Mouse (Mus musculus) embryonic facial prominence, embryonic 11.5 days (tissue): ENCODE data around the gene Lpin1. TPM values are rescaled to one million over a fixed set of nuclear protein-coding genes. Genes with fewer than 3 reads are reported as not detected.

ENCODE experiments used
- ATAC-seq: fragments of 200-750 bp; cut with Nextera tagmentation; replicated peaks from 2 replicates; pipeline ENCODE4 v1.8.0; 2017; ENCODE audit warnings: low read depth; ENCODE audit not compliant: insufficient number of reproducible peaks, low FRiP score, low TSS enrichment
- DNase-seq: peaks from one replicate; pipeline ENCODE4 v3.0.0-alpha.2; 2015; ENCODE audit warnings: low spot score
- H3K27ac ChIP-seq: fragments of 300-500 bp; sonication (generic); replicated peaks from 2 replicates; pipeline ENCODE4 v1.5.1; 2014; ENCODE audit warnings: mild to moderate bottlenecking, low read depth, low read length, control low read depth
- H3K27me3 ChIP-seq: fragments of 300-500 bp; sonication (generic); 2 replicates; pipeline ENCODE4 v1.6.1; 2014; ENCODE audit warnings: mild to moderate bottlenecking, low read length, moderate library complexity, mixed read lengths; ENCODE audit not compliant: control insufficient read depth, insufficient read depth
- H3K36me3 ChIP-seq: fragments of 300-500 bp; sonication (generic); replicated peaks from 2 replicates; pipeline ENCODE4 v1.6.1; 2014; ENCODE audit warnings: low read depth, mild to moderate bottlenecking, low read length, moderate library complexity, mixed read lengths; ENCODE audit not compliant: control insufficient read depth, insufficient read depth
- H3K4me1 ChIP-seq: fragments of 300-500 bp; sonication (generic); 2 replicates; pipeline ENCODE4 v1.6.1; 2014; ENCODE audit warnings: low read length, mixed read lengths; ENCODE audit not compliant: control insufficient read depth, insufficient read depth
- H3K4me2 ChIP-seq: fragments of 300-500 bp; sonication (generic); 2 replicates; pipeline ENCODE4 v1.6.1; 2014; ENCODE audit warnings: low read depth, mild to moderate bottlenecking, control low read depth, low read length, moderate library complexity
- H3K4me3 ChIP-seq: fragments of 300-500 bp; sonication (generic); 2 replicates; pipeline ENCODE4 v1.5.1; 2014; ENCODE audit warnings: low read depth, low read length, control low read depth
- H3K9ac ChIP-seq: fragments of 300-500 bp; sonication (generic); replicated peaks from 2 replicates; pipeline ENCODE4 v1.6.1; 2014; ENCODE audit warnings: mild to moderate bottlenecking, control low read depth, low read length
- H3K9me3 ChIP-seq: fragments of 300-500 bp; sonication (generic); replicated peaks from 2 replicates; pipeline ENCODE4 v1.6.1; 2016; ENCODE audit warnings: mild to moderate bottlenecking, low read length, inconsistent platforms, mixed read lengths; ENCODE audit not compliant: control insufficient read depth
- WGBS: fragments of 180-500 bp; shearing (Covaris S2); extraction: QIAGEN DNeasy Blood & Tissue Kit; methylation state at CpG from one replicate; pipeline ENCODE4 v1.1.7; 2014; 5-methylcytosine and 5-hydroxymethylcytosine counted together
- polyA plus RNA-seq: library from polyadenylated mRNA; unstranded; fragments of >200 nt; fragmentation: Nextera tagmentation; extraction: Ambion mirVana; gene quantifications from 2 replicates; pipeline ENCODE4 v1.2.1, GENCODE M21; 2014

Lpin1 gene
- polyA plus RNA-seq, 1 experiment from 2014 or later: 6.9 TPM

DNA sequence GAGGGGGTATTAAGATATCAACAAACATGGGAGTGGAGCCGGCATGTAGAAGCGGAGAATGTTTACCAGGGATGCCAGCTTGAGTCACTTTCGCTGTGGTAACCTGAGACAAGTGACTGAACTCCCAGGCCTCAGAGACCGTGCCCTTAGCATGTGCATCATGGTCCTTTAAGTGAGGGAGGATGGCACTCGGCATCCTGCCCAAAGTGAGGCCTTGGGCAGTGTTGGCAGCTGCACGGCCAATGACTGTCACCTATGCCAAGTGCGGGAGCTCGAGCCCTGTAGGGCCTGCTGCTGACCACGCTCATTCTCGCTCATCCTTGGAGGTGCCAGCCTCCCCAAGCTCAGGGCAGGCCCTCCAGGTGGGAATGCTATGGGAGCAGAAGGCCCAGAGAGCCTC, 48.1 kb downstream of the Lpin1 start:
- H3K36me3 ChIP-seq: no peaks in the 10 kb centered on the region; the same call in 1 of the 2 replicates

DNA sequence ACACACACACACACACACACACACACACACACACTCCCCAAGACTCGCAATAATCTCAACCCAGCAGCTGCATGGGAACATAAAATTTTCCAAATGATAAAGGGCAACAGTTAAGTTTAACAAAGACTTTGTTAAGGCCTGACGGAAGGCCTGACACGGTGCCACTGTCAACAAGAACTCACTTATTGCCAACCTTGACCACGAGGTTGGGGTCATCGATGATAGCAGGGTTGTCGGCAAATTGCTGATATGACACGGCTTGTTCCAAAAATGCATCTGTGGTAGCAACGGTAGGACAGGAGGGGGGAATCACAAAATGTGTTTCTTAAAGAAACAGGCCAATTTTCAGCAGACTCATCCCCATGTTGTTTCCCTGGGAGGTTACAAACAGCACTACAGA, 48.6 kb downstream of the Lpin1 start:
- Histone ChIP-seq H3K9me3 (no peaks in the 10 kb centered on the region), H3K4me3 (no peak overlapping the region), H3K27ac (no peak overlapping the region), H3K36me3 (no peaks in the 10 kb centered on the region; the same call in 1 of the 2 replicates), H3K4me1 (no peaks in the 10 kb centered on the region), H3K4me2 (no peak overlapping the region), H3K27me3 (no peaks in the 10 kb centered on the region), H3K9ac (no peak overlapping the region)
- no peak for ATAC-seq
- DNase-seq: no peak
- WGBS: 92% methylated on average over 8 of the region's 8 CpGs

More for the DNA sequence above, 48.1 kb downstream of the Lpin1 start:
- WGBS: 89% methylated on average over 10 of the region's 10 CpGs
- no peaks in the 10 kb centered on the region for H3K4me1 ChIP-seq
- H3K4me2 ChIP-seq: no peak overlapping the region
- no peak for DNase-seq
- ATAC-seq: no peak
- H3K27me3 ChIP-seq: no peaks in the 10 kb centered on the region
- no peak overlapping the region for H3K27ac ChIP-seq
- H3K9ac ChIP-seq: no peak overlapping the region
- H3K4me3 ChIP-seq: no peak overlapping the region
- no peaks in the 10 kb centered on the region for H3K9me3 ChIP-seq

DNA sequence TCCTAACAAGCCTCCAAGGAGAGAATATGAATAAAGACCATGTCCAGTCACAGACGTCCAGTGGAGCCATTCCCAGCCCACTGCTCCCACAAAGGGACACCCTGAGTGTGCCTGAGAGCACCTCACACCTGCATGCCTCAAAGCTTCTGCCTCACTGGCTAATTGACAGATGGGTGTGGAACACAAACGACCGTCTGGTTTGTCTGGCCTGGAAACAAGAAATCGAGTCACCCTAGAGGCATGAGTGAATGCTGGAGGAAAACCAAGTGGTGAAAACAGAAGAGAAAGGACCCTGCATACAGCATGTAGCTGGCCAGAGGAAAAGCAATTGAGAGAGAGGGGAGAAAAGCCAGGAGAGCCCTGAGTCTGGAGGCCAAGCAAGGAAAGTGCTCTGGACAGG, 53.5 kb downstream of the Lpin1 start:
- WGBS: 65% methylated on average over 4 of the region's 4 CpGs
- no peaks in the 10 kb centered on the region for H3K9me3 ChIP-seq
- H3K4me3 ChIP-seq: no peak overlapping the region
- no peak overlapping the region for H3K4me2 ChIP-seq
- H3K9ac ChIP-seq: no peak overlapping the region
- no peak overlapping the region for H3K27ac ChIP-seq
- H3K4me1 ChIP-seq: no peaks in the 10 kb centered on the region
- ATAC-seq (no peak), DNase-seq (no peak)
- no peaks in the 10 kb centered on the region for H3K27me3 ChIP-seq
- no peaks in the 10 kb centered on the region; the same call in 1 of the 2 replicates for H3K36me3 ChIP-seq

DNA sequence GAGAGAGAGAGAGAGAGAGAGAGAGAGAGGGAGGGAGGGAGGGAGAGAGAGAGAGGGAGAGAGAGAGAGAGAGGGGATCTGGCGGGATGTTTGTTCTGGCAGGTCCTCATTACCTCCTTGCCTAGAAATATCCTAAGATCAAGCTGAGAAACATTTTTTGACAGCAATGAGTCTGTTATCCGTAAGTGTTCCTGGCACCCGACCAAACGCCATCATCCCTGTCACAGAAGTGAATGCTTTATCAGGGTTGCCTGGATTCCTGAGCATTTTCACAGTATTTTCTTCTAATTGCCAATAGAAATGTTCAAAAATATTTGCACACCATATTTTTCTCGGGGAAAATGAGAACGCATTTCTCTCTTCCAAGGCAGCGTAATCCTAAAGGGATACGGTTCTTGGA, 56.6 kb downstream of the Lpin1 start:
- ATAC-seq: no peak
- 83% methylated on average over 8 of the region's 8 CpGs for WGBS
- H3K36me3 ChIP-seq: no peaks in the 10 kb centered on the region

DNA sequence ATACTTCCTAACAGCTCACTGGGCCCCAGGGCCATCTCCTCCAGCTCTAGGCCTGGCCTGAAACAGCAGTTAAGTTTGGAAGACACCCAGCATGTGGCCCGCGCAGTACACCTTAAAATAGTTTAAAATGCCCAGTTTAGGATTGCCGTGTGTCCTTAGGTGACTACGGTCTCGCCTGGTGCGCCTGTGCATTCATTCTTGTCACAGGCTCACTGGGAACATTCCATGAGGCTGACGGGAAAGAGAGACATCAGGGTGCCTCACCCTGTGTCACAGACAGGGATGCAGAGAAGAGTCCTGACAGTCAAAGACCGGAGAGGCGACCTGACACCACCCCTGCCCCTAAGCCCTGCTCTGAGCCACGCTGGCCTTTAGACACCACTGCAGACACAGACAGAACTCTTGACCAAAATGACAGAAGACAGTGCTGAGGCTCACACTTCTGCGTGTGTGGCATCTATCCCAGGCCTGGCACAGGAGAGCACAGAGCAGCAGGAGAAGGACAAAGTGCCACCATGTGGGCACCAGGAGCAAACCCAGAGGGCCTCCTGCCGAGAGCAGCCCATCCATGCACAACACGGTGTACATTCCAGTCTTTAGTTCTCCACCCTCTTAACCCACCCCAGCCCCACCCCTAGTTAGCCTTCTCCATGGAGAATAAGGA, 58.5 kb downstream of the Lpin1 start:
- H3K27ac ChIP-seq: no peak overlapping the region

More for the DNA sequence above, 56.6 kb downstream of the Lpin1 start:
- no peaks in the 10 kb centered on the region for H3K4me1 ChIP-seq
- no peak for DNase-seq
- H3K4me3 ChIP-seq: no peak overlapping the region
- H3K9me3 ChIP-seq: no peaks in the 10 kb centered on the region
- no peaks in the 10 kb centered on the region for H3K27me3 ChIP-seq
- no peak overlapping the region for H3K27ac ChIP-seq
- no peak overlapping the region for H3K9ac ChIP-seq
- no peak overlapping the region for H3K4me2 ChIP-seq

DNA sequence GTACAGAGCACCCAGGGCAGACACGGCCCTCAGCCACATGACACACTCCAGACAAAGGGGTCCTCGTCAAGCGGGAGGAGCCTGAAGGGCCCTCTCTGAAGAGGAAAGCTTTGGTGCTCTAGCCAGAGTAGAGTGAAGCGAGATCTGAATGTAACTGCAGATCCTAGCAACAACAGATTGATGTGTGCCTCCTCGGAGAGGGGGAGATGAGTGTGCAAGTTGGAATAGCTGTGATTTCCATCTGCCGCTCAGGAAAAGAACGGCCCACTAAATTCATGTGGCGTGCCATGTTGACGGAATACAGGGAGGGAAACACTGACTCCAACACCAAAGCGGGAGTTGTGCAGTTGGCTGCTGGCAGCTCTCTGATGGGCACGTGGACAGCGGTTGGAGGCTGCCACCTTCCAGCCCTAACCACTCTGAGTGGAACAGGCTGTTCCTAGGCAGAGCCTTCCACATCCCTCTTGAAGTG, 59.7 kb downstream of the Lpin1 start:
- 80% methylated on average over 12 of the region's 12 CpGs for WGBS
- Histone ChIP-seq H3K4me1 (no peaks in the 10 kb centered on the region), H3K27ac (no peak overlapping the region)

More for the DNA sequence above, 58.5 kb downstream of the Lpin1 start:
- Histone ChIP-seq H3K9ac (no peak overlapping the region), H3K4me1 (no peaks in the 10 kb centered on the region), H3K9me3 (no peaks in the 10 kb centered on the region), H3K27me3 (no peaks in the 10 kb centered on the region), H3K36me3 (no peaks in the 10 kb centered on the region), H3K4me2 (no peak overlapping the region), H3K4me3 (no peak overlapping the region)
- ATAC-seq: no peak
- WGBS: 85% methylated on average over 13 of the region's 13 CpGs
- no peak for DNase-seq

DNA sequence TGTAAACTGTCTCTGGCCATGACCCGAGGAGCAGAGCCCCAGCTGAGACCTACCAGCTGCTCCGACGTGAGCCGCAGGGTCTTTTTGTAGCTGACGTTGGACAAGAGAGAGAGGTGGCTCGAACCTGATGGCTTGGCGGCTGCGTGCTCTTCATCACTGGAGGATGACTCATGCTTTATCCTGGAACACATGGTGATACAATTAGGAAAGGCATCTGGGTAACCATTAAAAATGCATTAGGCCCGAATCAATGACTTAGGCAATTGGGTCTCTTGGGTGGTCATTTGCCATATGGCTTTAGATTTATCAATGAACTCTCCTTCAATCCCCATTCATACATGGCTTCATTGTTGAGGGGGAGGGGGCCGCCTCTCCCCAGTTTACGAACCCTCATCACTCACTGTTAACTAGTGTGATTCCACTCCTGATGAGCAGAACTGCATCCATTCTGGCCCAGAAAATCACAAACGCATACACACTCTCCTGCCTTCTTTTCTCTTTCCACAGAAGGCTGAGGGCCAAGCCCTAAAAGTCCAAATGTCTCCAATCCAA, 61.9 kb downstream of the Lpin1 start:
- Histone ChIP-seq H3K36me3 (no peaks in the 10 kb centered on the region; the same call in 1 of the 2 replicates), H3K9ac (no peak overlapping the region), H3K4me2 (no peak overlapping the region), H3K9me3 (no peaks in the 10 kb centered on the region), H3K4me1 (no peaks in the 10 kb centered on the region), H3K27me3 (no peaks in the 10 kb centered on the region), H3K4me3 (no peak overlapping the region), H3K27ac (no peak overlapping the region)
- DNase-seq (no peak), ATAC-seq (no peak)
- WGBS: 85% methylated on average over 12 of the region's 12 CpGs

More for the DNA sequence above, 59.7 kb downstream of the Lpin1 start:
- Histone ChIP-seq H3K9me3 (no peaks in the 10 kb centered on the region), H3K36me3 (no peaks in the 10 kb centered on the region; the same call in 1 of the 2 replicates), H3K4me3 (no peak overlapping the region), H3K27me3 (no peaks in the 10 kb centered on the region), H3K9ac (no peak overlapping the region), H3K4me2 (no peak overlapping the region)
- DNase-seq (no peak), ATAC-seq (no peak)

DNA sequence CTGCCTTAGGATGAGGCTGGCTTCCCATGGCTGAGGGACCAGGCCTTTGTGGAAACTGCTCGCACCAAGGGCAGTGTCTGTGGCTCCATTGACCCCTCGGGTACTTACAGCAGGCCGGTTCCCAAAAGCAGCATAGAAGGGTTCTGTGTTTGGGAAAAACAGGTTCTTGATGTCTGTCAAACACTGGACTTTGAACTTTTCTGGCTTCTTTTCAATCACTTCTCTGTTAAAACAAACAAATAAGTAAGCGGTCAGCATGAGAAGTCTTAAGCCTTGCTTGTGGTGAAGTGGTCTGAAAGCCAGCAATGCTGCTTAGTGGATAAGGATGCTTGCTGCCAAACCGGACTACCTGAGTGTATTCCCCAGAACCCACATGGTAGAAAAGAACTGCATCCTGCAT, 69.2 kb downstream of the Lpin1 start:
- Histone ChIP-seq H3K27ac (no peak overlapping the region), H3K9me3 (no peaks in the 10 kb centered on the region), H3K4me3 (no peak overlapping the region), H3K27me3 (no peaks in the 10 kb centered on the region), H3K36me3 (no peaks in the 10 kb centered on the region; the same call in 1 of the 2 replicates), H3K9ac (no peak overlapping the region), H3K4me1 (no peaks in the 10 kb centered on the region), H3K4me2 (no peak overlapping the region)
- ATAC-seq (no peak), DNase-seq (no peak)
- WGBS: 87% methylated on average over 5 of the region's 5 CpGs
